Mouse (Mus musculus): ENCODE measurements around the gene Edil3.
A peak's percentile ranks its signal among the peaks of the same experiment; 100 is the strongest.

Gene Edil3

GRCm38 (mm10) chr13:88821440-88822331 is at the start of gene Edil3:
TSS of gene Edil3 (plus strand) at chr13:88821472.
- DNase-seq (ENCODE audit: low read depth, low spot score): peak; percentile 45

DNA sequence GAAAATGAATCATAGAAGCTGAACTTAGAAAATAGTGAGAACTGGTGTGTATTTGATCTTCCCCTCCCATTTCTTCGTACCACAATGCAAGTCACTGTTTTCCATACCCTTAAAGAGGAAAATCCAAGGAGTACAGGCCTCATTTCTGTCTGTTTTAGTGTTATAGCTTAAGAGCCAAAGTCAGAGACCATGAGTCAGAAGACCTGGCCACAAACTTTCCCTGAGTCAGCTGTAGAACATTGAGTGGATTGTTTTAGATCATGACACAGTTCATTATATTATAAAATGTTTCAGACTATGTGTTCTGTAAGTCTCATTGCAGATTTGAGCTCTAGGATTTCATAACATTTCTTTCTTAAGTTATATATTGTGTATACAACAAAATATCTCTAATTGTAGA is 22.1 kb upstream of the Edil3 start:
- no peak for DNase-seq (ENCODE audit: low read depth, low spot score)

GRCm38 (mm10) chr13:88801006-88801405 is 20.3 kb upstream of the Edil3 start:
- no peak for DNase-seq (ENCODE audit: low read depth, low spot score)

DNA sequence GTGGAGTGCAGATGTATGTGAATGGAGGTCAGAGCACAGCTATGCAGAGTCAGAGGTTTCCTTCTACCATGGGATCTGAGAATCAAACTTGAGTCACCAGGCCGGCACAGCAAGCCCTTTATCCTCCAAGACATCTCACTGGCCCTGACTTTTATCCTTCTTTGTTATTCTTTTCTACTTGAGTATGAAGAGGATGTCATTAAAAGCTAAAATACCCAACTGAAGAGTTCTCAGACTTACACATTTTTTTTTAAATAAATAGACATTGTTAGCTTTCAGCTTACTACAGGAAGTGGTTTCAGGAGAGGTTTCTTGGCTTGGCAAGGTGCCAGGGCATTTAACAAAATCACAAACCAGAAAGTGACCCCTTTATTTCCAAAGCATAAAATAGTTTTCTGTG is 15.4 kb upstream of the Edil3 start:
- DNase-seq (ENCODE audit: low read depth, low spot score): no peak

DNA sequence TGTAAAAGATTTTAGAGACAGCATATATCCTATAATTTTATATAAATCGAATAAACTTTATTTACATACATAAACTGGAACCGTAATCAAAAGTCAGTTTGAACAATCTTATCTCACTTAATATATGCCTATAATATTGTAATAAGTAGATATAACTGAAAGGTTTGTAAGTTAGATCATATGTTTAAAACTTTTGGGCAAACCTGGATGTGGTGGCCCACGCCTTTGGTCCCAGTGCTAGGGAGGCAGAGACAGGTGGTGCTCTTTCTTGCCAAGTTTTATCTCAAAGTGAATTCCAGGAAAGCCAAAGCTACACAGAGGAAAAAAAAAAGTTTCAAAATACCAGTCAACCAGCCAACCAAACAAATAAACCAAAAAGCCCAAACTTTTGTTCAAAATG is 15.0 kb upstream of the Edil3 start:
- no peak for DNase-seq (ENCODE audit: low read depth, low spot score)

- DNase-seq (ENCODE audit: low read depth, low spot score): no peak
Measured at GRCm38 (mm10) chr13:88810097-88810496, 11.2 kb upstream of the Edil3 start.

DNA sequence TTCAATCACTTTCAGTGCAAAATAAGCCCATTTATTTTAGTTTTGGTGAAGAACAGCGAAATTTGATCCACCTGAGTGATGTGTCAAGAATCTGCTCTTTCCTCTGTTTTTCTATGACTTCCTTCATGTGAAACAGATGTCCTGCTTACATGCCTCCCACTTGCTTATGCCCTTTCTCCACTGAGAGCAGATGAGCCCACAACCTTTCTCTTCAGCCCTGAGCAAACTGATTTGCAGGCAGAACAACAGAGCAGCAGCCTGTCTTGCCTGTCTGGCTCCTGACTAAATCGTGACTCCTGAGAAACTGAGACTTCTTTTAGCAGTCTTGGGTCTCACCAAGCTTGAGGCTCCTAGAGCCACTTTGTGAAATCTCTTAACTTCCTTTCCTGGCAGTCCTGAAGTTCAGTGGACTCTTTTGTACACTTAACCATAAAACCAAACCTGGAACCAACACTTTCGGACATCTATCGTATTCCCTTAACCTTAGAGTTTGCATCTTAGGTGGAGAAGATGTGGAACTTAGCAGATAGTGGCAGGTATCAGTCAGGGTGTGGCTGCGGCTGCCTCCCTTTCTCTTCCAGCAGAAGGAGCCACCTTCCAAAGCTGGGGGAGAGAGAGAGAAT is 475 bp upstream of the Edil3 start:
- DNase-seq (ENCODE audit: low read depth, low spot score): no peak

DNA sequence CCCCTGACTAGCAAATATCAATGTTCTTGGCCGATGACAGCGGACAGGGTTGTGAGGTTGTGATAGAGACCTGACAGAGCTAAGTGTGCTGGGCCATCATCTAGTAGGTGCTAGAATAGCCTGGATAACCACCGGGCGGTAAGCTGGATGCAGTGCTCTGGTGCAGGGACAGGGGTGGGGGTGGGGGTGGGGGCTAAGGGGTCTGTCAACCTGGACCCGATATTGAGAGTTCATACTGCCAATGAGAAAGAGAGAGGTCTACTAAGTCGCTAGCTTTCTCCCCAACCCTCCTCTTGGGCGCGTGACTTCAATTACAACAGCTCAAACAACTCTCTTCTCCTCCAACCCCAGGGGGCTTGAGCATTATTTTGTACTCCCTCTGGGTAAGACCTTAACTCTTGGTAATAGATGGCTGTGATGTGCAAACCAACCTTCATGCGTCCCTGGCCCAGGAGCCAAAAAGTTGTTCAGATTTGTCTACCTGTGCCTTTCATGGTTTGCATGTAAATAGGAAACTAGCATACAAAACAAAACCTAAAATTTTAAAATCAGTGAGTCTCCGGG is 1.1 kb downstream of the Edil3 start:
- DNase-seq (ENCODE audit: low read depth, low spot score): peak; percentile 12

DNA sequence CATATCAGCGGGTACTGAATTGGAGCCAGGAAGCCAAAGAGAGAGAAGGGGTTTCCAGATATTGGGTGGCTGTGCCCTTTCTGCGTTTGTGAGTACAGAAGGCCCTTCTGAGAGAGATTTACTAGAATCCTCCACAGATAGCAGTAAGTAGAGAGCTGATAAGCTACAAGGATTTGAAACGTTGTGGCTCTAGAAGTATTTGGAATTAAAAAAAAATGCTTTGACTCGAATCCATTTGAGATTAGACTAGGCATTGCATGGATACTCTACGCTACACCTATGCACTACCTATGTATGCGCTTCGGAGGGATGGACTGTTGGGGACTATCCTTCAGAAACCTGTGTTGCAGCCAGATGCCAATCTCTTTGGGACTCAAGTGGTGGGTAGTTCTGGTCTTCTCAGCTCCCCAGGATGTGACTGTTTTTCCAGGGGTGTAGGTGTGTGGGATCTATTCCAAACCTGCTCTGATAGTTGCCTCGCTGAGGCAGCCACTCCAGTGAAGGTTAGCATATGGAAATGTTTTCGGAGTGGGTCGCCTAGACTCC is 1.8 kb downstream of the Edil3 start:
- no peak for DNase-seq (ENCODE audit: low read depth, low spot score)

DNA sequence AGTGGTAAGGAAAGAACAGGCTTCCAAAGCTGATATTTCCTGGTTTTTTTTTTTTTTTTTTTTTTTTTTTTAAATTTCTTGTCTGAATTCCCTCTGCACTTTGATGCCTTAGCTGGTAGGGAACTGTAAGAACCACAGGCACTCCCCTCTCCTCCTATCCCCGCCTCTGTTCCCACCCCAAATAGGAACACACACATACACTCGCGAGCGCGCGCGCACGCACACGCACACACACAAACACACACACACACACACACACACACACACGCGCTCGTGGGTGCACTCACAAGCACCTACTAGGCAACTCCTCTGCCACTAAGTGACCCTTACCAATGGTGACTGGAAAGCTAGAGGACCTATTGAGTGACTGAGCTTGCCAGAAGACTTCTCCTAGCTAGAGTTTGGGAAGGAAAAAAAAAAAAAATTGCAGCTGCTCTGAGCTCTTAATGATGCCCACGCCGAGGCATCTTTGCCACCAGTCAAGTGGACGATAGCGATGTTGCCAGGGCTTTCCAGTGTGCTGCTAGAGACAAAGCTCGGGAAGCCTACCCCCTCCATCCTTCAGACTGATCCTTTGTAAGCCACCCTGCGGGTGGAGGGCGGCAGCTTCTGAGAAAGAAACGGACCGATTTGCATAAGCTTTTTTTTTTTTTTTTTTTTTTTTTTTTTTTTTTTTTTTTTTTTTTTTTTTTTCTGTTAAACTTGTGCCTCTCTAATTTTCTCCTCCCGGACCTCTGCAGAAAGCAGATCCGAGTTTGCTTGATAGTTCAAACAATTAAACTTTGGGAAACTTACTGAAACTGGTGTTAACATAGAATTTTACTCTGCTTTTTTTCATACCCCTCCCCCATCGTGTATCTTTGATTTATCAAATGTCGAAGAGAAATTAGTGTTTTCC is 2.5 kb downstream of the Edil3 start:
- DNase-seq (ENCODE audit: low read depth, low spot score): peak; percentile 62

DNA sequence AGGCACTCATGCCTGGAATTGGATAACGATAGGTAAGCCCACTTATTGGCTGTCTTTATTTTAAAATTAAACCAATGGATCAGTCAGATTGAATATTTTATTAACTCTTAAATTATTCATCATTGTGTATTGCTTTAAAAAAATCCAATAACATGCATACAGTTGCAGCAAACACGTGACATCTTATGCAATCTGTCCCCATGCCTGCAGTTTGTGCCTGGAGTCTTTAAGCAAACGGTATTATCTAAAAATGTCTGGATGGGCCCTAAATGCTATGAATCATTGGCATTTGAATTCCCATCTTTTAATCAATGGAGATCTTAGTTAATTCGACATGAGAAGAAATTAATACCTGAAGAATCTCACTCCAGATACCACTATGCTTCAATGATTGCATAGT is 3.2 kb downstream of the Edil3 start:
- no peak for DNase-seq (ENCODE audit: low read depth, low spot score)

DNA sequence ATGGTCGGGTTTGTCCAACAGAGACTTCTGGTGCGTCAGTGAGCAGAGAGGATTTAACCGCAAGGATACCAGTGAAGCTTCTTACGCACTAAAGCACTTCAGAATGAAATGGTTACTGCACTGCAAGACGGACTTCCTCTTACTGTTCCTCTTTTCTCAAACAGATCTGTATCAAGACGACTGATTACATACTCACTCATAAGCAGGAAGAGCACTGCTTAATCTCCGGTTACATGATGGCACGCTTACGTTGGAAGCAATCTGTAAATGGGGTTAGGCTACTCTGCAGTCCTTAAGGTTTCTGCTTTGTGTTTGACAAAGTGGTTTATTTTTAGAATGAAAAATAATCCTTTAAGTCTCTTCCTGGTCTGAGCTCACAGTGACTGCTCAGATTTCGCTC is 7.1 kb downstream of the Edil3 start:
- DNase-seq (ENCODE audit: low read depth, low spot score): no peak

DNA sequence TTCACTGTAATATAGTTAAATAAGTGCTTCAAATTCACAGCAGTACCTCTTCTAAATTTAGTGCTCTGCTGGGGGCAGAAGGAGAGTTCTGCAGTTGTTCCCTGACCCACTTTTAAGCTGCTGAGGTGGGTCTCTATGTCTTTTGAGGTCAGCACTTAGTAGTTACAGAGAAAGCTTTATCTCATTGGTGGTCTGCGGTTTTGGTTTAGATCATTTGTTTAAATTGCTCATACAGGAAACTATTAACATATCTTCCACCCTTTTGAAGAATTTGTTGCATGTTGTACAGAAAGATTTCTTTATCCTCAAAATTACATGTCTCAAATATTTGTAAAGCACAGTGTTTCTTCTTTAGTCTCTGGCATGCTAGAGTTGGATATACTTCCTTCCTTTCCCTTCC is 12.5 kb downstream of the Edil3 start:
- DNase-seq (ENCODE audit: low read depth, low spot score): no peak

- DNase-seq (ENCODE audit: low read depth, low spot score): no peak
Measured at GRCm38 (mm10) chr13:88849739-88850138, 28.5 kb downstream of the Edil3 start.

- DNase-seq (ENCODE audit: low read depth, low spot score): no peak
Measured at GRCm38 (mm10) chr13:88879960-88880359, 58.7 kb downstream of the Edil3 start.

- DNase-seq (ENCODE audit: low read depth, low spot score): no peak
Measured at GRCm38 (mm10) chr13:88890728-88891127, 69.5 kb downstream of the Edil3 start.

- no peak for DNase-seq (ENCODE audit: low read depth, low spot score)
Measured at GRCm38 (mm10) chr13:88900046-88900445, 78.8 kb downstream of the Edil3 start.

DNA sequence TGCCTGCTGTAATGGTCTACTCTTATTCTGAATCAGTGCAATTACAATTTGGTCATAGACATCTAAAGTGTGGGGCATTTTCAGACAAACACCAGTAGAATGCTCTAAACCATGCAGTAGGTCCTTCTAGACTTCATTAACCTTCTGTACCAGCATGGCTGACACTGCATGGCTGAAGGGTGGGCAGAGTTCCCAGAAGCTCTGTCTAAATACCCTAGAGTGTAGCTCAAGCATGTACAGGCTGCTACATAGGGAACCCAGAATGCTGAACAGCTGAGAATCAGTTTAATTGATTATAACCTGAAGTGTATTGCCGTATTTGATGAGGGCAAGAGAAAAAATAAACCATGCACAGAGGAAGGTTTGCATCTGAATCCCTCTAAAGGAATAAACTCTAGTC is 86.1 kb downstream of the Edil3 start:
- DNase-seq (ENCODE audit: low read depth, low spot score): no peak

- DNase-seq (ENCODE audit: low read depth, low spot score): no peak
Measured at GRCm38 (mm10) chr13:88908187-88908586, 86.9 kb downstream of the Edil3 start.

GRCm38 (mm10) chr13:88916503-88916902 is 95.2 kb downstream of the Edil3 start:
- DNase-seq (ENCODE audit: low read depth, low spot score): no peak

DNA sequence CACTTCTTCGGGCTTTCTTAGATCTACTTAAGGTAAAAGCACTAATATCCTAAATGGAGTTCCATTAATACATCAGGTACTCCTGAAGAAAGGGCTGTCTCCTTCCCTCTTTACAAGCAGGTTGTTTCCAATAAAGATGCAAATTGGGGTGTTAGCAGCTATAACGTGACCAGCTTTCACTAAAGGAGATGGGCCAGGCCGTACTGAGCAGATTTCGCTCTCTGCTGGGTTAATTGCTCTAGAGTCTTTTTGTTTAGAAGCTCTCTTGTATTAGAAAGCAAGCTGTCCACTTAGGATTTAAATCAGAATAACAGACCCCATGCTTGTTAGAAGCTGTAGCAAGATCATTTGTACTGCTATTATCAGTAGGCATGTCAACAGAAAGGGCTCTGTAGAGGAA is 108.4 kb downstream of the Edil3 start:
- DNase-seq (ENCODE audit: low read depth, low spot score): peak; percentile 28

DNA sequence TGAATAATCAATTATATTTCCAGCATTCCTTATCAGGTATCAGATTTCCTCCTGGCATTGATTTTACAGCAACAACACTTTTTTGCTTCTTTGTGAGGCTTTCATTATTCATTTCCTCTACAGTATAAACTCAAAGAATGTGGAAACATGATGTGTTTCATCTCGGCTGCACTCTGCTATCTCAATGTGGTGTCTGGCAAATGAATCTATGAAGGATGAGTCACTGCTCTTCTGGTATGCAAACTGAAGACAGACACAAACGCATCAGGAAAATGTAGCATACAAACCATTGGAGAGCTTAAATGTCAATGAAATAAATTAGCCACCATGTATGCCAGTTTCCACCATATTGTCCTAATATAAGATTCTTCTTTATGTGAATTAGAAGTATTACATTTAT is 117.3 kb downstream of the Edil3 start:
- no peak for DNase-seq (ENCODE audit: low read depth, low spot score)
